Mouse (Mus musculus): Measurements from ENCODE around the gene Pnkd. TPM values are rescaled to one million over a fixed set of nuclear protein-coding genes. Genes with fewer than 3 reads are reported as not detected.

Gene Pnkd
- polyA plus RNA-seq, 1 experiment from 2014 or later, result 83.9 TPM

GRCm38 (mm10) chr1:74329899-74330431 is 45.2 kb downstream of the Pnkd start:
- WGBS, result 90% methylated on average over 7 of the region's 7 CpGs
- ATAC-seq (ENCODE audit: low FRiP score), result no peak
- no peaks in the 10 kb centered on the region for H3K36me3 ChIP-seq (ENCODE audit: control insufficient read depth, insufficient read depth, low read length)

GRCm38 (mm10) chr1:74331046-74331681 is 46.4 kb downstream of the Pnkd start:
- no peaks in the 10 kb centered on the region for H3K9me3 ChIP-seq (ENCODE audit: control insufficient read depth, low read length)
- WGBS, result 81% methylated on average over 4 of the region's 4 CpGs
- H3K36me3 ChIP-seq (ENCODE audit: control insufficient read depth, insufficient read depth, low read length), result no peaks in the 10 kb centered on the region
- ATAC-seq (ENCODE audit: low FRiP score) (no peak), DNase-seq (ENCODE audit: low spot score, missing footprints) (peak; percentile 77)
- H3K27me3 ChIP-seq (ENCODE audit: control insufficient read depth, insufficient read depth, low read length), result no peaks in the 10 kb centered on the region
- peaks cover 11% of the 10 kb centered on the region for H3K4me1 ChIP-seq (ENCODE audit: control insufficient read depth, insufficient read depth, low read length)
- no peak overlapping the region for H3K4me3 ChIP-seq (ENCODE audit: low read depth, low read length)
- H3K9ac ChIP-seq (ENCODE audit: low read length), result no peak overlapping the region
- H3K27ac ChIP-seq (ENCODE audit: low read depth, low read length), result no peak overlapping the region
- H3K4me2 ChIP-seq, result no peak overlapping the region

More at GRCm38 (mm10) chr1:74329899-74330431, 45.2 kb downstream of the Pnkd start:
- Histone ChIP-seq H3K4me1 (ENCODE audit: control insufficient read depth, insufficient read depth, low read length) (peaks cover 11% of the 10 kb centered on the region), H3K9me3 (ENCODE audit: control insufficient read depth, low read length) (no peaks in the 10 kb centered on the region), H3K9ac (ENCODE audit: low read length) (no peak overlapping the region), H3K27me3 (ENCODE audit: control insufficient read depth, insufficient read depth, low read length) (no peaks in the 10 kb centered on the region), H3K4me2 (no peak overlapping the region), H3K27ac (ENCODE audit: low read depth, low read length) (no peak overlapping the region), H3K4me3 (ENCODE audit: low read depth, low read length) (no peak overlapping the region)
- DNase-seq (ENCODE audit: low spot score, missing footprints), result peak; percentile 2

DNA sequence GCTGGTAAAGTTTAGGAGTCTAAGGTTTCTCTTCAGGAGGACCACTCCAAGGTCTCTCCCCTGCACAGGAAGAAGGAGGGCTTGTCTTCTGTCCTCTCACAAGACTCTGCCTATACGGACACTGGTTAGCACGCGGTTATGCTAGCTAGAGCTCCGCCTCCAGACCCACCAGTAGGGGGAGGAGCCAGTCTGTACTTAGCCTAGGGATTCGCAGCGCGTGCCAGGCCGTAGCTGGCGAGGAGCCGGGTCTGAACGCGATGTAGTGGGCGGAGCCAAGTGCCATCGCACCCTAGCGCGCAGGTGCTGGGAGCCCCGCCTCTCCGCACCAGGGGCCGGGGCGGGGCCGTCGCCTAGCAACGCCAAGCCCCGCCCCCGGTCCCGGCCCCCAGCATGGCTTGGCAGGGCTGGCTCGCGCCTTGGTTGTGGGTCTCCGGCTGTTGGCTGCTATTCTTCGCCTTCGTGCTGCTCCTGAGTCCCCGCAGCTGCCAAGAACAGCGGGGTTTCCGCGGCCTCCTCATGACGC is 47.6 kb downstream of the Pnkd start:
- DNase-seq (ENCODE audit: low spot score, missing footprints) (peak; percentile 100), ATAC-seq (ENCODE audit: low FRiP score) (peak; percentile 97)
- H3K27me3 ChIP-seq (ENCODE audit: control insufficient read depth, insufficient read depth, low read length), result no peaks in the 10 kb centered on the region
- WGBS, result under 1% methylated on average over 36 of the region's 36 CpGs
- peak overlapping the region; percentile 43 for H3K4me3 ChIP-seq (ENCODE audit: low read depth, low read length)
- no peaks in the 10 kb centered on the region for H3K36me3 ChIP-seq (ENCODE audit: control insufficient read depth, insufficient read depth, low read length)
- peak overlapping the region; percentile 71 for H3K9ac ChIP-seq (ENCODE audit: low read length)
- H3K9me3 ChIP-seq (ENCODE audit: control insufficient read depth, low read length), result no peaks in the 10 kb centered on the region
- no peak overlapping the region for H3K27ac ChIP-seq (ENCODE audit: low read depth, low read length)
- H3K4me1 ChIP-seq (ENCODE audit: control insufficient read depth, insufficient read depth, low read length), result peaks cover 11% of the 10 kb centered on the region
- H3K4me2 ChIP-seq, result peak overlapping the region; percentile 83

DNA sequence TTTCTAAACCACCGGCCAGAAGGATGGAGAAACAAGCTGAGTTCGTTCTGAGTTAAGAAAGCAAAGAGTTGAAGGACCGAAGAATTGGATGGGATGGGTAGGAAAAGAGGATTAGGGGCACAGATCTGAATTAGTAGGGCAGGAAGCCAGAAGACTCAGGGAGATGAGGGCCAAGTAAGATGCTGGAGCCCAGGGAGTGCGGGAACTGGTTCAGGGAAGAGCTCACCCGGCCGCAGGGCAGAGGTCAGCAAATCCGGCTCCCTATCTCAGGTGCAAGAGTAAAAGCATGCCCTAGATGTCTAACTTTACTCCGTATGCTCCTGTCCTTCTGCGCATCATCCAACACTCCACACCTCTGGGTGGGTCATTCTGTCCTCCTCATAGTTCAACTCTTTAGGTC is 48.2 kb downstream of the Pnkd start:
- DNase-seq (ENCODE audit: low spot score, missing footprints), result no peak
- Histone ChIP-seq H3K27me3 (ENCODE audit: control insufficient read depth, insufficient read depth, low read length) (no peaks in the 10 kb centered on the region), H3K9ac (ENCODE audit: low read length) (peak overlapping the region; percentile 71), H3K4me2 (peak overlapping the region; percentile 83), H3K27ac (ENCODE audit: low read depth, low read length) (no peak overlapping the region), H3K36me3 (ENCODE audit: control insufficient read depth, insufficient read depth, low read length) (no peaks in the 10 kb centered on the region), H3K4me3 (ENCODE audit: low read depth, low read length) (peak overlapping the region; percentile 43), H3K9me3 (ENCODE audit: control insufficient read depth, low read length) (no peaks in the 10 kb centered on the region), H3K4me1 (ENCODE audit: control insufficient read depth, insufficient read depth, low read length) (peaks cover 11% of the 10 kb centered on the region)
- ATAC-seq (ENCODE audit: low FRiP score), result peak; percentile 8; the same call in 1 of the 2 replicates
- WGBS, result 3% methylated on average over 9 of the region's 9 CpGs

GRCm38 (mm10) chr1:74334607-74335006 is 49.9 kb downstream of the Pnkd start:
- no peak overlapping the region for H3K4me2 ChIP-seq
- WGBS, result 73% methylated on average over 3 of the region's 3 CpGs
- H3K9me3 ChIP-seq (ENCODE audit: control insufficient read depth, low read length), result no peaks in the 10 kb centered on the region
- H3K36me3 ChIP-seq (ENCODE audit: control insufficient read depth, insufficient read depth, low read length), result no peaks in the 10 kb centered on the region
- peaks cover 11% of the 10 kb centered on the region for H3K4me1 ChIP-seq (ENCODE audit: control insufficient read depth, insufficient read depth, low read length)
- ATAC-seq (ENCODE audit: low FRiP score), result no peak
- H3K4me3 ChIP-seq (ENCODE audit: low read depth, low read length), result no peak overlapping the region
- no peak overlapping the region for H3K27ac ChIP-seq (ENCODE audit: low read depth, low read length)
- no peak overlapping the region for H3K9ac ChIP-seq (ENCODE audit: low read length)
- peak; percentile 54 for DNase-seq (ENCODE audit: low spot score, missing footprints)
- H3K27me3 ChIP-seq (ENCODE audit: control insufficient read depth, insufficient read depth, low read length), result no peaks in the 10 kb centered on the region

DNA sequence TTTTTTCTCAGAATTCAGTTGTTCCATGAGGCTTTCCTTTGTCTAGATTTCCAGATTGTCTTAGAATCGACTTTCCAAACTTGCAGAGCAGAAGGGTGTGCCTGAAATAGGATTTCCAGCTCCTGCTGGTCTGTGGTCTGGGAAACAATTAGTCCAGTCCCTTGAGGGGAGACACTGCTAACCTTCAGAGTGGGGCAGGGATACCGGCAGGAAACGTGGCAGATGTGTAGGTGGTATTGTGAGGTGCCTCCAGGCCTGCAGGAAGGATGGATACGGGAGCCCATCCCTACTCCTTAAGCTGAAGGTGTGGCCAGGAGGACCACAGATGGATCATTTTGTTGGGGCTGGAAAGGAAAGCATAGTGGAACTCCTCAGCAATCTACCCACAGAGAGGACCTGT is 50.3 kb downstream of the Pnkd start:
- Histone ChIP-seq H3K4me1 (ENCODE audit: control insufficient read depth, insufficient read depth, low read length) (peaks cover 11% of the 10 kb centered on the region), H3K4me2 (no peak overlapping the region), H3K36me3 (ENCODE audit: control insufficient read depth, insufficient read depth, low read length) (no peaks in the 10 kb centered on the region), H3K27ac (ENCODE audit: low read depth, low read length) (no peak overlapping the region), H3K27me3 (ENCODE audit: control insufficient read depth, insufficient read depth, low read length) (no peaks in the 10 kb centered on the region), H3K4me3 (ENCODE audit: low read depth, low read length) (no peak overlapping the region), H3K9ac (ENCODE audit: low read length) (no peak overlapping the region), H3K9me3 (ENCODE audit: control insufficient read depth, low read length) (no peaks in the 10 kb centered on the region)
- 70% methylated on average over 4 of the region's 4 CpGs for WGBS
- ATAC-seq (ENCODE audit: low FRiP score) (no peak), DNase-seq (ENCODE audit: low spot score, missing footprints) (peak; percentile 69)

GRCm38 (mm10) chr1:74335436-74336170 is 50.9 kb downstream of the Pnkd start:
- 78% methylated on average over 6 of the region's 6 CpGs for WGBS
- Histone ChIP-seq H3K4me3 (ENCODE audit: low read depth, low read length) (no peak overlapping the region), H3K4me2 (no peak overlapping the region), H3K9ac (ENCODE audit: low read length) (no peak overlapping the region), H3K27me3 (ENCODE audit: control insufficient read depth, insufficient read depth, low read length) (no peaks in the 10 kb centered on the region), H3K9me3 (ENCODE audit: control insufficient read depth, low read length) (no peaks in the 10 kb centered on the region), H3K4me1 (ENCODE audit: control insufficient read depth, insufficient read depth, low read length) (peaks cover 11% of the 10 kb centered on the region), H3K36me3 (ENCODE audit: control insufficient read depth, insufficient read depth, low read length) (no peaks in the 10 kb centered on the region), H3K27ac (ENCODE audit: low read depth, low read length) (no peak overlapping the region)
- DNase-seq (ENCODE audit: low spot score, missing footprints), result peak; percentile 75
- ATAC-seq (ENCODE audit: low FRiP score), result no peak

DNA sequence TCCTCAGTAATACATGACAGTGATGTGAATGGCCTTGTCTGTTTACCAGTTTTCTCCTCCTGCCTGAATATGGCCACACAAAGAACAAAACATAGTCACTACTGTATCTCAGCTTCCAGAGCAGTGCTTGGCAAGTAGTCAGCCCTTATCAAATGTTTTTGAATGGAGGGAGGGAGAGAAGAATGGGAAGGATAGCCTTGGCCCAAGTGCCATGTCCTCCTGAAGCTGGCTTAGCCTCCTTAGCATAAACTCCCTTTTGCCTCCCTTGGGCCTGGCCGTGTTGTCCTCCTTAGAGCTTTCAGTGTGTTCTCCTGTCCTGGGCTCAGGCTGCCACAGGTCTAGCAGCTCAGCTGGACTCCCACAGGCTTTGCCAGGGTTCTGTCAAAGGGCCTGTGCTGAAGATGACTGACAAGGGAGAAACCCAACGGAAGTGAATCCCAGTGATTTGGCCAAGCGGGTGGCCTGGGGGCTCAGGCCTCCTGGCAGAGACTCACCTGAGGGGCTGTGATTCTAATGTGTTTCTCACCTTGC is 52.6 kb downstream of the Pnkd start:
- Histone ChIP-seq H3K4me3 (ENCODE audit: low read depth, low read length) (no peak overlapping the region), H3K9ac (ENCODE audit: low read length) (no peak overlapping the region), H3K36me3 (ENCODE audit: control insufficient read depth, insufficient read depth, low read length) (no peaks in the 10 kb centered on the region), H3K4me1 (ENCODE audit: control insufficient read depth, insufficient read depth, low read length) (peaks cover 11% of the 10 kb centered on the region), H3K9me3 (ENCODE audit: control insufficient read depth, low read length) (no peaks in the 10 kb centered on the region), H3K27me3 (ENCODE audit: control insufficient read depth, insufficient read depth, low read length) (no peaks in the 10 kb centered on the region), H3K27ac (ENCODE audit: low read depth, low read length) (no peak overlapping the region), H3K4me2 (no peak overlapping the region)
- 77% methylated on average over 3 of the region's 3 CpGs for WGBS
- no peak for DNase-seq (ENCODE audit: low spot score, missing footprints)
- ATAC-seq (ENCODE audit: low FRiP score), result no peak

DNA sequence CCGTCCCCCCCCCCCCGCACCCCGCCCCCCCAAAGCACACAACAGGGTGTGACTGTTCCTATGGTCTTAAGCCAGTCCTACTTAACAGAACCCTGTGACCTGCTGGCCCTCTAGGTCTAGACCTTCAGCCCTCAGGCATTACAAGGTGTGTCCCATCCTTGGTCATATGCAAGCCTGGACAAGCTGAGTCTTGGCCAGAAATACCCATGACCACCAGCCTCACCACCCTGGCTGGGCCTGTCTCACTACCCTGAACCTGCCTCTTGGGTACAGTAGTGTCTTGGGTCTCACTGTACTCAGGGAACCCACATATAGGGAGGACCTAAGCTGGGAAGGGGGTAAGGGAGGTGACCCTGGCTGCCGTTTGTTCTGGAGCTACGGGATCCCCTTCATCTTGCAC is 53.3 kb downstream of the Pnkd start:
- Histone ChIP-seq H3K4me1 (ENCODE audit: control insufficient read depth, insufficient read depth, low read length) (peaks cover 9% of the 10 kb centered on the region), H3K9ac (ENCODE audit: low read length) (no peak overlapping the region), H3K27ac (ENCODE audit: low read depth, low read length) (no peak overlapping the region), H3K4me2 (no peak overlapping the region), H3K4me3 (ENCODE audit: low read depth, low read length) (no peak overlapping the region), H3K27me3 (ENCODE audit: control insufficient read depth, insufficient read depth, low read length) (no peaks in the 10 kb centered on the region), H3K36me3 (ENCODE audit: control insufficient read depth, insufficient read depth, low read length) (no peaks in the 10 kb centered on the region), H3K9me3 (ENCODE audit: control insufficient read depth, low read length) (no peaks in the 10 kb centered on the region)
- 84% methylated on average over 5 of the region's 5 CpGs for WGBS
- ATAC-seq (ENCODE audit: low FRiP score) (peak; percentile 35; the same call in 1 of the 2 replicates), DNase-seq (ENCODE audit: low spot score, missing footprints) (peak; percentile 71)
